Mouse (Mus musculus): ENCODE measurements at regions not wholly inside any gene's neighbourhood (a gene's known extent, or its start where the extent isn't known, plus 50 kb on each side); places are given as distances from the start of the nearest gene placed in this dataset.

- TF ChIP-seq GATA4 (IDR thresholded peaks at IDR 0.05; ENCODE audit: insufficient replicate concordance, low read length): no peak
Observed at GRCm38 (mm10) chr8:89310696-89311214, 266.8 kb upstream of the Sall1 start.

GRCm38 (mm10) chr8:89309591-89309990 is 265.6 kb upstream of the Sall1 start:
- TF ChIP-seq GATA4 (IDR thresholded peaks at IDR 0.05; ENCODE audit: insufficient replicate concordance, low read length): no peak

GRCm38 (mm10) chr8:89308950-89309349 is 265.0 kb upstream of the Sall1 start:
- no peak for TF ChIP-seq GATA4 (IDR thresholded peaks at IDR 0.05; ENCODE audit: insufficient replicate concordance, low read length)

GRCm38 (mm10) chr8:89308532-89308931 is 264.6 kb upstream of the Sall1 start:
- no peak for TF ChIP-seq GATA4 (IDR thresholded peaks at IDR 0.05; ENCODE audit: insufficient replicate concordance, low read length)

- TF ChIP-seq GATA4 (IDR thresholded peaks at IDR 0.05; ENCODE audit: insufficient replicate concordance, low read length): no peak
Observed at GRCm38 (mm10) chr8:89307601-89308000, 263.6 kb upstream of the Sall1 start.

- no peak for TF ChIP-seq GATA4 (IDR thresholded peaks at IDR 0.05; ENCODE audit: insufficient replicate concordance, low read length)
Observed at GRCm38 (mm10) chr8:89307085-89307484, 263.1 kb upstream of the Sall1 start.

- TF ChIP-seq GATA4 (IDR thresholded peaks at IDR 0.05; ENCODE audit: insufficient replicate concordance, low read length): no peak
Observed at GRCm38 (mm10) chr8:89304116-89304515, 260.2 kb upstream of the Sall1 start.

GRCm38 (mm10) chr8:89303326-89303725 is 259.4 kb upstream of the Sall1 start:
- no peak for TF ChIP-seq GATA4 (IDR thresholded peaks at IDR 0.05; ENCODE audit: insufficient replicate concordance, low read length)

GRCm38 (mm10) chr8:89299637-89300036 is 255.7 kb upstream of the Sall1 start:
- TF ChIP-seq GATA4 (IDR thresholded peaks at IDR 0.05; ENCODE audit: insufficient replicate concordance, low read length): no peak

- TF ChIP-seq GATA4 (IDR thresholded peaks at IDR 0.05; ENCODE audit: insufficient replicate concordance, low read length): no peak
Observed at GRCm38 (mm10) chr8:89295686-89296085, 251.7 kb upstream of the Sall1 start.

- no peak for TF ChIP-seq GATA4 (IDR thresholded peaks at IDR 0.05; ENCODE audit: insufficient replicate concordance, low read length)
Observed at GRCm38 (mm10) chr8:89289017-89289416, 245.1 kb upstream of the Sall1 start.

- TF ChIP-seq GATA4 (IDR thresholded peaks at IDR 0.05; ENCODE audit: insufficient replicate concordance, low read length): no peak
Observed at GRCm38 (mm10) chr8:89284871-89285564, 241.1 kb upstream of the Sall1 start.

GRCm38 (mm10) chr8:89283105-89284096 is 239.4 kb upstream of the Sall1 start:
- TF ChIP-seq GATA4 (IDR thresholded peaks at IDR 0.05; ENCODE audit: insufficient replicate concordance, low read length): no peak

- TF ChIP-seq GATA4 (IDR thresholded peaks at IDR 0.05; ENCODE audit: insufficient replicate concordance, low read length): peak; percentile 87; the same call in 1 of the 2 replicates
Observed at GRCm38 (mm10) chr8:89279844-89280243, 235.9 kb upstream of the Sall1 start.

- peak; percentile 84; the same call in 1 of the 2 replicates for TF ChIP-seq GATA4 (IDR thresholded peaks at IDR 0.05; ENCODE audit: insufficient replicate concordance, low read length)
Observed at GRCm38 (mm10) chr8:89279142-89279541, 235.2 kb upstream of the Sall1 start.

GRCm38 (mm10) chr8:89273276-89273675 is 229.3 kb upstream of the Sall1 start:
- TF ChIP-seq GATA4 (IDR thresholded peaks at IDR 0.05; ENCODE audit: insufficient replicate concordance, low read length): no peak

All from liver, adult (tissue).